Mouse (Mus musculus): ENCODE measurements around the gene Med24. TPM values are rescaled to one million over a fixed set of nuclear protein-coding genes. Genes with fewer than 3 reads are reported as not detected.
"Not testable (repeated sequence)": the region's sequence is repeated elsewhere in the genome, so short reads cannot be mapped to it uniquely, and the experiment has no call there.

Gene Med24
- polyA plus RNA-seq, 1 experiment: 55.1 TPM

GRCm38 (mm10) chr11:98685642-98686041, 43.6 kb downstream of the Med24 start:
- no peak for TF ChIP-seq CTCF (IDR thresholded peaks at IDR 0.05; ENCODE audit: insufficient read depth, low read length)
- TF ChIP-seq POLR2A (IDR thresholded peaks at IDR 0.05; ENCODE audit: borderline replicate concordance, extremely low read depth, low read depth, low read length): no peak
- H3K4me1 ChIP-seq (ENCODE audit: control insufficient read depth, insufficient read depth, low read length): peaks cover 2% of the 10 kb centered on the region; the same call in 1 of the 2 replicates
- H3K4me3 ChIP-seq (replicated peaks; ENCODE audit: extremely low read depth, low read depth, low read length): no peak overlapping the region
- no peak for DNase-seq
- 80% methylated on average over 9 of the region's 9 CpGs for WGBS

- DNase-seq: no peak
- peaks cover 2% of the 10 kb centered on the region; the same call in 1 of the 2 replicates for H3K4me1 ChIP-seq (ENCODE audit: control insufficient read depth, insufficient read depth, low read length)
- peak overlapping the region; percentile 93 for H3K4me3 ChIP-seq (replicated peaks; ENCODE audit: extremely low read depth, low read depth, low read length)
- WGBS: under 1% methylated on average over 23 of the region's 23 CpGs
- no peak for TF ChIP-seq CTCF (IDR thresholded peaks at IDR 0.05; ENCODE audit: insufficient read depth, low read length)
Measured at GRCm38 (mm10) chr11:98682811-98683210, 46.4 kb downstream of the Med24 start.

GRCm38 (mm10) chr11:98681786-98682745, 47.2 kb downstream of the Med24 start, which contains the start of gene Psmd3:
Psmd3 (plus strand) TSS chr11:98682554.
- WGBS: 3% methylated on average over 45 of the region's 45 CpGs
- DNase-seq: peak; percentile 96
- TF ChIP-seq CTCF (IDR thresholded peaks at IDR 0.05; ENCODE audit: insufficient read depth, low read length) (0 out of 2 replicates have a peak, but pooled peaks have one; percentile 0), POLR2A (IDR thresholded peaks at IDR 0.05; ENCODE audit: borderline replicate concordance, extremely low read depth, low read depth, low read length) (peak; percentile 86)
- Histone ChIP-seq H3K4me1 (ENCODE audit: control insufficient read depth, insufficient read depth, low read length) (peaks cover 2% of the 10 kb centered on the region; the same call in 1 of the 2 replicates), H3K4me3 (replicated peaks; ENCODE audit: extremely low read depth, low read depth, low read length) (peak within 1 kb of the TSS; percentile 93)

- 73% methylated on average over 4 of the region's 4 CpGs for WGBS
- peaks cover 2% of the 10 kb centered on the region; the same call in 1 of the 2 replicates for H3K4me1 ChIP-seq (ENCODE audit: control insufficient read depth, insufficient read depth, low read length)
- DNase-seq: no peak
- H3K4me3 ChIP-seq (replicated peaks; ENCODE audit: extremely low read depth, low read depth, low read length): no peak overlapping the region
- no peak for TF ChIP-seq POLR2A (IDR thresholded peaks at IDR 0.05; ENCODE audit: borderline replicate concordance, extremely low read depth, low read depth, low read length)
- TF ChIP-seq CTCF (IDR thresholded peaks at IDR 0.05; ENCODE audit: insufficient read depth, low read length): no peak
Measured at GRCm38 (mm10) chr11:98681186-98681585, 48.0 kb downstream of the Med24 start.

GRCm38 (mm10) chr11:98680595-98680994, 48.6 kb downstream of the Med24 start:
- H3K4me1 ChIP-seq (ENCODE audit: control insufficient read depth, insufficient read depth, low read length); DNase-seq; H3K4me3 ChIP-seq (replicated peaks; ENCODE audit: extremely low read depth, low read depth, low read length): not testable (repeated sequence)
- 94% methylated on average over 4 of the region's 4 CpGs for WGBS

GRCm38 (mm10) chr11:98680023-98680422, 49.2 kb downstream of the Med24 start:
- no peak for DNase-seq
- H3K4me3 ChIP-seq (replicated peaks; ENCODE audit: extremely low read depth, low read depth, low read length): no peak overlapping the region
- peaks cover 2% of the 10 kb centered on the region; the same call in 1 of the 2 replicates for H3K4me1 ChIP-seq (ENCODE audit: control insufficient read depth, insufficient read depth, low read length)
- WGBS: 90% methylated on average over 1 of the region's 1 CpGs
- TF ChIP-seq POLR2A (IDR thresholded peaks at IDR 0.05; ENCODE audit: borderline replicate concordance, extremely low read depth, low read depth, low read length) (no peak), CTCF (IDR thresholded peaks at IDR 0.05; ENCODE audit: insufficient read depth, low read length) (no peak)

- no peak for TF ChIP-seq POLR2A (IDR thresholded peaks at IDR 0.05; ENCODE audit: borderline replicate concordance, extremely low read depth, low read depth, low read length)
- TF ChIP-seq CTCF (IDR thresholded peaks at IDR 0.05; ENCODE audit: insufficient read depth, low read length): no peak
- 48% methylated on average over 7 of the region's 7 CpGs for WGBS
Measured at GRCm38 (mm10) chr11:98675829-98676363, 53.3 kb downstream of the Med24 start.

GRCm38 (mm10) chr11:98673136-98673535, 56.1 kb downstream of the Med24 start:
- TF ChIP-seq CTCF (IDR thresholded peaks at IDR 0.05; ENCODE audit: insufficient read depth, low read length): peak; percentile 29; the same call in 1 of the 2 replicates
- not testable (repeated sequence) for H3K4me3 ChIP-seq (replicated peaks; ENCODE audit: extremely low read depth, low read depth, low read length); H3K4me1 ChIP-seq (ENCODE audit: control insufficient read depth, insufficient read depth, low read length)
- 5% methylated on average over 7 of the region's 7 CpGs for WGBS
- peak; percentile 36 for DNase-seq

More at GRCm38 (mm10) chr11:98675829-98676363, 53.3 kb downstream of the Med24 start:
- no peaks in the 10 kb centered on the region for H3K4me1 ChIP-seq (ENCODE audit: control insufficient read depth, insufficient read depth, low read length)
- H3K4me3 ChIP-seq (replicated peaks; ENCODE audit: extremely low read depth, low read depth, low read length): no peak overlapping the region
- no peak for DNase-seq

GRCm38 (mm10) chr11:98672482-98672881, 56.8 kb downstream of the Med24 start:
- WGBS: 51% methylated on average over 5 of the region's 5 CpGs
- no peaks in the 10 kb centered on the region for H3K4me1 ChIP-seq (ENCODE audit: control insufficient read depth, insufficient read depth, low read length)
- H3K4me3 ChIP-seq (replicated peaks; ENCODE audit: extremely low read depth, low read depth, low read length): no peak overlapping the region
- TF ChIP-seq CTCF (IDR thresholded peaks at IDR 0.05; ENCODE audit: insufficient read depth, low read length) (no peak), POLR2A (IDR thresholded peaks at IDR 0.05; ENCODE audit: borderline replicate concordance, extremely low read depth, low read depth, low read length) (no peak)
- DNase-seq: no peak

GRCm38 (mm10) chr11:98671857-98672256, 57.4 kb downstream of the Med24 start:
- Histone ChIP-seq H3K4me3 (replicated peaks; ENCODE audit: extremely low read depth, low read depth, low read length) (no peak overlapping the region), H3K4me1 (ENCODE audit: control insufficient read depth, insufficient read depth, low read length) (no peaks in the 10 kb centered on the region)
- TF ChIP-seq POLR2A (IDR thresholded peaks at IDR 0.05; ENCODE audit: borderline replicate concordance, extremely low read depth, low read depth, low read length): no peak
- no peak for TF ChIP-seq CTCF (IDR thresholded peaks at IDR 0.05; ENCODE audit: insufficient read depth, low read length)
- WGBS: 36% methylated on average over 5 of the region's 5 CpGs
- no peak for DNase-seq
